Mouse (Mus musculus) kidney, adult 2 months (tissue): Measurements from ENCODE around the gene Abhd16a.

Experiments
- CTCF ChIP-seq: fragments of 200-500 bp; conservative IDR thresholded peaks from 2 replicates; pipeline ENCODE4 v1.5.1; 2011; ENCODE audit warnings: low read depth, mild to moderate bottlenecking, control low read depth, low read length, moderate library complexity, mixed read lengths; ENCODE audit not compliant: insufficient read depth, insufficient read length
- POLR2A ChIP-seq: fragments of 200-500 bp; IDR thresholded peaks from one replicate; pipeline ENCODE4 v1.6.1; 2011; ENCODE audit warnings: low read depth, low read length, control low read depth

DNA sequence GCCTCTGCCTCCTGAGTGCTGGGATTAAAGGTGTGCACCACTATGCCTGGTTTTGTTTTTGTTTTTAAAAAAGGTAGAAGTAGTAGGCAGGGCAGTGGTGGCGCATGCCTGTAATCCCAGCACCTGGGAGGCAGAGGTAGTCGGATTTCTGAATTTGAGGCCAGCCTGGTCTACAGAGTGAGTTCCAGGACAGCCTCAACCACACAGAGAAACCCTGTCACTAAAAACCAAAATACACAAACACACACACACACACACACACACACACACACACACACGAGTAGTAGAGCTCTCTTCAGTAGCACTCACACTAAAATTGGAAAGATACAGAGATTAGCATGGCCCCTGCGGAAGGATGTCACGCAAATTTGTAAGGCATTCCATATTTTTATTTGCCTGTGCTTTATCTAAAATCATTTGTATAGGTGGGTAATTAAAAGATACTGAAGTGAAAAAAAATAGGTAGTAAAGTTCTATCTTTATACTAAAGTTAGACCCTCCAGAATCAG is 40.1 kb upstream of the Abhd16a start:
- no peak for TF ChIP-seq CTCF
- no peak for TF ChIP-seq POLR2A
